Mouse (Mus musculus) right cerebral cortex, postnatal 10 days (tissue): ENCODE results near the gene Sorbs1.
A peak's percentile ranks its signal among the peaks of the same experiment; 100 is the strongest.

Experiments used
- DNase-seq, 2 experiments: peaks; one replicate each; pipeline ENCODE4 v3.0.0; 2021; ENCODE audit warnings: low spot score in 2 of 2

The Sorbs1 gene

GRCm38 (mm10) chr19:40478161-40478575 lies 35.4 kb downstream of the Sorbs1 start:
- DNase-seq: peak in 1 of 2 experiments; percentile 47

- no peak for DNase-seq
Observed at GRCm38 (mm10) chr19:40477445-40477941, 36.1 kb downstream of the Sorbs1 start.

GRCm38 (mm10) chr19:40476491-40476890 lies 37.1 kb downstream of the Sorbs1 start:
- DNase-seq: no peak

- peak; percentile 79 to 88 for DNase-seq
Observed at GRCm38 (mm10) chr19:40471526-40472245, 41.9 kb downstream of the Sorbs1 start.

- DNase-seq: peak in 1 of 2 experiments; percentile 63
Observed at GRCm38 (mm10) chr19:40469792-40470191, 43.8 kb downstream of the Sorbs1 start.

- no peak for DNase-seq
Observed at GRCm38 (mm10) chr19:40468308-40468707, 45.3 kb downstream of the Sorbs1 start.

GRCm38 (mm10) chr19:40467810-40468209 lies 45.8 kb downstream of the Sorbs1 start:
- DNase-seq: no peak

- no peak for DNase-seq
Observed at GRCm38 (mm10) chr19:40465339-40465738, 48.2 kb downstream of the Sorbs1 start.

GRCm38 (mm10) chr19:40464408-40464807 lies 49.2 kb downstream of the Sorbs1 start:
- DNase-seq: no peak

- DNase-seq: no peak
Observed at GRCm38 (mm10) chr19:40462892-40463291, 50.7 kb downstream of the Sorbs1 start.

- DNase-seq: no peak
Observed at GRCm38 (mm10) chr19:40462481-40462880, 51.1 kb downstream of the Sorbs1 start.

- no peak for DNase-seq
Observed at GRCm38 (mm10) chr19:40461662-40462061, 51.9 kb downstream of the Sorbs1 start.

GRCm38 (mm10) chr19:40460854-40461490 lies 52.6 kb downstream of the Sorbs1 start:
- DNase-seq: no peak

- no peak for DNase-seq
Observed at GRCm38 (mm10) chr19:40459338-40459737, 54.2 kb downstream of the Sorbs1 start.

GRCm38 (mm10) chr19:40458806-40459205 lies 54.8 kb downstream of the Sorbs1 start:
- no peak for DNase-seq

- DNase-seq: no peak
Observed at GRCm38 (mm10) chr19:40455248-40455647, 58.3 kb downstream of the Sorbs1 start.

- no peak for DNase-seq
Observed at GRCm38 (mm10) chr19:40454096-40454495, 59.5 kb downstream of the Sorbs1 start.

GRCm38 (mm10) chr19:40452201-40452600 lies 61.4 kb downstream of the Sorbs1 start:
- DNase-seq: no peak

- no peak for DNase-seq
Observed at GRCm38 (mm10) chr19:40451307-40451706, 62.3 kb downstream of the Sorbs1 start.

- no peak for DNase-seq
Observed at GRCm38 (mm10) chr19:40446525-40446924, 67.1 kb downstream of the Sorbs1 start.

- DNase-seq: no peak
Observed at GRCm38 (mm10) chr19:40442377-40442776, 71.2 kb downstream of the Sorbs1 start.

GRCm38 (mm10) chr19:40440951-40441350 lies 72.6 kb downstream of the Sorbs1 start:
- no peak for DNase-seq

GRCm38 (mm10) chr19:40438907-40439306 lies 74.7 kb downstream of the Sorbs1 start:
- DNase-seq: no peak
